Mouse (Mus musculus): ENCODE data around the gene Foxi3. TPM values are rescaled to one million over a fixed set of nuclear protein-coding genes. Genes with fewer than 3 reads are reported as not detected.

Foxi3 gene
- total and polyA plus RNA-seq, 3 experiments, result not detected

GRCm38 (mm10) chr6:70918827-70919226 is 37.5 kb upstream of the Foxi3 start, which contains the start of gene Tex37:
Tex37 (minus strand) TSS chr6:70918927.
- TF ChIP-seq JUND (conservative IDR thresholded peaks at IDR 0.05; ENCODE audit: low read depth, low read length), result no peak
- TF ChIP-seq ZC3H11A (IDR thresholded peaks at IDR 0.05; ENCODE audit: low read depth, low read length), result no peak
- no peak for TF ChIP-seq NRF1 (IDR thresholded peaks at IDR 0.05; ENCODE audit: low read depth, low read length)
- TF ChIP-seq RCOR1 (conservative IDR thresholded peaks at IDR 0.05; ENCODE audit: low read depth, low read length), result no peak
- TF ChIP-seq PAX5 (IDR thresholded peaks at IDR 0.05; ENCODE audit: low read length), result no peak
- no peak for TF ChIP-seq GABPA (IDR thresholded peaks at IDR 0.05; ENCODE audit: insufficient replicate concordance, low read depth, low read length)
- TF ChIP-seq BHLHE40 (IDR thresholded peaks at IDR 0.05; ENCODE audit: low read depth, low read length), result no peak
- no peak for TF ChIP-seq ETS1 (conservative IDR thresholded peaks at IDR 0.05; ENCODE audit: low read depth, low read length)
- H3K27ac ChIP-seq (ENCODE audit: insufficient read depth, low read depth), result no peak within 1 kb of the TSS
- H3K9me3 ChIP-seq (replicated peaks; ENCODE audit: low read length), result no peaks in the 10 kb centered on the region
- dilution Hi-C loops (cut with MboI; ENCODE audit: extremely low pct_ligation_motif_present, extremely low pct_unique_long_range_greater_than_20kb, low sequenced_read_pairs), result no loop called here
- no peak within 1 kb of the TSS for H3K4me2 ChIP-seq (ENCODE audit: insufficient read depth, low read depth, poor library complexity, severe bottlenecking)
- H3K4me1 ChIP-seq (ENCODE audit: control insufficient read depth in 1 of 2, insufficient read depth in 2 of 2), result peaks cover 7 to 13% of the 10 kb centered on the region in 2 experiments
- H3K27me3 ChIP-seq (replicated peaks), result no peaks in the 10 kb centered on the region
- no peak for DNase-seq (ENCODE audit: extremely low read depth)
- H3K9ac ChIP-seq (ENCODE audit: insufficient read depth, low read depth), result no peak within 1 kb of the TSS
- in situ Hi-C loops (cut with MboI; ENCODE audit: low pct_ligation_motif_present, low pct_unique_long_range_greater_than_20kb, low sequenced_read_pairs), result no loop called here
- H3K79me2 ChIP-seq (replicated peaks; ENCODE audit: control insufficient read depth, extremely low read depth, insufficient read depth, poor library complexity, severe bottlenecking), result no peaks in the 10 kb centered on the region
- H3K4me3 ChIP-seq (replicated peaks in 1 of 3; ENCODE audit: low read depth in 2 of 3, low read length in 2 of 3, poor library complexity in 1 of 3), result no peak within 1 kb of the TSS
- H3K36me3 ChIP-seq (replicated peaks in 1 of 2; ENCODE audit: control insufficient read depth in 1 of 2, insufficient read depth in 1 of 2, low read length in 1 of 2), result no peaks in the 10 kb centered on the region

- Histone ChIP-seq H3K4me1 (ENCODE audit: control insufficient read depth in 1 of 2, insufficient read depth in 2 of 2) (peaks cover 7 to 13% of the 10 kb centered on the region in 2 experiments), H3K4me3 (replicated peaks in 1 of 3; ENCODE audit: low read depth in 2 of 3, low read length in 2 of 3, poor library complexity in 1 of 3) (no peak overlapping the region), H3K36me3 (replicated peaks in 1 of 2; ENCODE audit: control insufficient read depth in 1 of 2, insufficient read depth in 1 of 2, low read length in 1 of 2) (no peaks in the 10 kb centered on the region), H3K79me2 (replicated peaks; ENCODE audit: control insufficient read depth, extremely low read depth, insufficient read depth, poor library complexity, severe bottlenecking) (no peaks in the 10 kb centered on the region), H3K9me3 (replicated peaks; ENCODE audit: low read length) (no peaks in the 10 kb centered on the region), H3K9ac (ENCODE audit: insufficient read depth, low read depth) (no peak overlapping the region), H3K27me3 (replicated peaks) (no peaks in the 10 kb centered on the region), H3K27ac (ENCODE audit: insufficient read depth, low read depth) (no peak overlapping the region), H3K4me2 (ENCODE audit: insufficient read depth, low read depth, poor library complexity, severe bottlenecking) (no peak overlapping the region; the same call in 1 of the 2 replicates)
- DNase-seq (ENCODE audit: extremely low read depth), result peak; percentile 50
- TF ChIP-seq CTCF (conservative IDR thresholded peaks at IDR 0.05 in 1 of 2, IDR thresholded peaks at IDR 0.05 in 1 of 2; ENCODE audit: low read depth in 2 of 2, low read length in 2 of 2) (peak; percentile 71 to 85), SMC3 (IDR thresholded peaks at IDR 0.05; ENCODE audit: low read depth, low read length) (peak; percentile 84), TCF12 (IDR thresholded peaks at IDR 0.05; ENCODE audit: low read depth, low read length) (0 out of 2 replicates have a peak, but pooled peaks have one; percentile 14), CHD2 (IDR thresholded peaks at IDR 0.05; ENCODE audit: low read length) (no peak), JUND (conservative IDR thresholded peaks at IDR 0.05; ENCODE audit: low read depth, low read length) (no peak), ZC3H11A (IDR thresholded peaks at IDR 0.05; ENCODE audit: low read depth, low read length) (peak; percentile 17; the same call in 1 of the 2 replicates), E2F4 (IDR thresholded peaks at IDR 0.05; ENCODE audit: insufficient replicate concordance, low read depth, low read length) (no peak), RAD21 (IDR thresholded peaks at IDR 0.05; ENCODE audit: low read depth, low read length) (peak; percentile 65), MAZ (IDR thresholded peaks at IDR 0.05; ENCODE audit: low read depth, low read length) (no peak), SIN3A (IDR thresholded peaks at IDR 0.05; ENCODE audit: low read length) (no peak), ELF1 (IDR thresholded peaks at IDR 0.05; ENCODE audit: low read depth, low read length) (0 out of 2 replicates have a peak, but pooled peaks have one; percentile 9), PAX5 (IDR thresholded peaks at IDR 0.05; ENCODE audit: low read length) (no peak), IRF4 (IDR thresholded peaks at IDR 0.05; ENCODE audit: low read depth, low read length) (0 out of 2 replicates have a peak, but pooled peaks have one; percentile 11)
- dilution Hi-C loops (cut with MboI; ENCODE audit: extremely low pct_ligation_motif_present, extremely low pct_unique_long_range_greater_than_20kb, low sequenced_read_pairs), result no loop called here
- in situ Hi-C loops (cut with MboI; ENCODE audit: low pct_ligation_motif_present, low pct_unique_long_range_greater_than_20kb, low sequenced_read_pairs), result no loop called here
These were observed 34.9 kb upstream of the Foxi3 start for GRCm38 (mm10) chr6:70921274-70922074.

Data from CH12.LX (cell line).